Mouse (Mus musculus): ENCODE results near the gene Vcpkmt. TPM values are rescaled to one million over a fixed set of nuclear protein-coding genes. Genes with fewer than 3 reads are reported as not detected.
A peak's percentile ranks its signal among the peaks of the same experiment; 100 is the strongest.
"Not testable (repeated sequence)": the region's sequence is repeated elsewhere in the genome, so short reads cannot be mapped to it uniquely, and the experiment has no call there.

Vcpkmt gene
- 23.7 and 24.2 TPM in 2 replicates for polyA plus RNA-seq (2015; fragmentation: Nextera tagmentation; extraction: Ambion mirVana)

GRCm38 (mm10) chr12:69582613-69583269 lies at the start of gene Vcpkmt:
Gene Vcpkmt, minus strand, starts transcription at chr12:69583028.
- ATAC-seq: peak; percentile 99
- peak within 1 kb of the TSS; percentile 80 for H3K27ac ChIP-seq (ENCODE audit: low read length)

GRCm38 (mm10) chr12:69618590-69618989 lies 35.8 kb upstream of the Vcpkmt start:
- not testable (repeated sequence) for ATAC-seq; H3K36me3 ChIP-seq (ENCODE audit: control insufficient read depth, insufficient read depth, low read length); H3K27ac ChIP-seq (ENCODE audit: low read length); H3K4me2 ChIP-seq (ENCODE audit: low read depth, low read length); H3K4me3 ChIP-seq (ENCODE audit: low read length); H3K27me3 ChIP-seq (replicated peaks; ENCODE audit: control insufficient read depth, insufficient read depth, low read length); H3K4me1 ChIP-seq (ENCODE audit: control insufficient read depth, insufficient read depth, low read length); H3K9me3 ChIP-seq (ENCODE audit: control insufficient read depth, low read length); H3K9ac ChIP-seq (ENCODE audit: low read depth, low read length)
- 72% methylated on average over 5 of the region's 5 CpGs for WGBS

More at GRCm38 (mm10) chr12:69582613-69583269, at the start of gene Vcpkmt:
- under 1% methylated on average over 56 of the region's 56 CpGs for WGBS
- H3K4me1 ChIP-seq (ENCODE audit: control insufficient read depth, insufficient read depth, low read length): 0 out of 2 replicates have a peak, but pooled peaks cover 4% of the 10 kb centered on the region
- no peaks in the 10 kb centered on the region for H3K9me3 ChIP-seq (ENCODE audit: control insufficient read depth, low read length)
- H3K9ac ChIP-seq (ENCODE audit: low read depth, low read length): peak within 1 kb of the TSS; percentile 94
- peak within 1 kb of the TSS; percentile 93 for H3K4me3 ChIP-seq (ENCODE audit: low read length)
- no peaks in the 10 kb centered on the region for H3K27me3 ChIP-seq (replicated peaks; ENCODE audit: control insufficient read depth, insufficient read depth, low read length)
- H3K4me2 ChIP-seq (ENCODE audit: low read depth, low read length): peak within 1 kb of the TSS; percentile 65
- H3K36me3 ChIP-seq (ENCODE audit: control insufficient read depth, insufficient read depth, low read length): peaks cover 11% of the 10 kb centered on the region

- no peaks in the 10 kb centered on the region for H3K36me3 ChIP-seq (ENCODE audit: control insufficient read depth, insufficient read depth, low read length)
- H3K27me3 ChIP-seq (replicated peaks; ENCODE audit: control insufficient read depth, insufficient read depth, low read length): no peaks in the 10 kb centered on the region
- H3K27ac ChIP-seq (ENCODE audit: low read length): no peak overlapping the region
- H3K4me3 ChIP-seq (ENCODE audit: low read length): no peak overlapping the region
- 61% methylated on average over 2 of the region's 2 CpGs for WGBS
- H3K4me1 ChIP-seq (ENCODE audit: control insufficient read depth, insufficient read depth, low read length): no peaks in the 10 kb centered on the region
- ATAC-seq: no peak
- no peak overlapping the region for H3K4me2 ChIP-seq (ENCODE audit: low read depth, low read length)
- no peak overlapping the region for H3K9ac ChIP-seq (ENCODE audit: low read depth, low read length)
- H3K9me3 ChIP-seq (ENCODE audit: control insufficient read depth, low read length): no peaks in the 10 kb centered on the region
Observed at GRCm38 (mm10) chr12:69604367-69604766, 21.5 kb upstream of the Vcpkmt start.

GRCm38 (mm10) chr12:69597446-69597845 lies 14.6 kb upstream of the Vcpkmt start:
- no peak overlapping the region for H3K9ac ChIP-seq (ENCODE audit: low read depth, low read length)
- H3K27me3 ChIP-seq (replicated peaks; ENCODE audit: control insufficient read depth, insufficient read depth, low read length): no peaks in the 10 kb centered on the region
- ATAC-seq: no peak

GRCm38 (mm10) chr12:69593130-69593529 lies 10.3 kb upstream of the Vcpkmt start:
- Histone ChIP-seq H3K27me3 (replicated peaks; ENCODE audit: control insufficient read depth, insufficient read depth, low read length) (no peaks in the 10 kb centered on the region), H3K36me3 (ENCODE audit: control insufficient read depth, insufficient read depth, low read length) (no peaks in the 10 kb centered on the region), H3K9ac (ENCODE audit: low read depth, low read length) (no peak overlapping the region), H3K9me3 (ENCODE audit: control insufficient read depth, low read length) (no peaks in the 10 kb centered on the region), H3K27ac (ENCODE audit: low read length) (no peak overlapping the region), H3K4me3 (ENCODE audit: low read length) (no peak overlapping the region), H3K4me1 (ENCODE audit: control insufficient read depth, insufficient read depth, low read length) (no peaks in the 10 kb centered on the region), H3K4me2 (ENCODE audit: low read depth, low read length) (no peak overlapping the region)
- no peak for ATAC-seq
- WGBS: 87% methylated on average over 5 of the region's 5 CpGs

More at GRCm38 (mm10) chr12:69597446-69597845, 14.6 kb upstream of the Vcpkmt start:
- Histone ChIP-seq H3K4me2 (ENCODE audit: low read depth, low read length) (no peak overlapping the region), H3K4me3 (ENCODE audit: low read length) (no peak overlapping the region), H3K36me3 (ENCODE audit: control insufficient read depth, insufficient read depth, low read length) (no peaks in the 10 kb centered on the region), H3K27ac (ENCODE audit: low read length) (no peak overlapping the region), H3K4me1 (ENCODE audit: control insufficient read depth, insufficient read depth, low read length) (no peaks in the 10 kb centered on the region), H3K9me3 (ENCODE audit: control insufficient read depth, low read length) (no peaks in the 10 kb centered on the region)
- WGBS: 85% methylated on average over 4 of the region's 4 CpGs

GRCm38 (mm10) chr12:69583270-69583629 lies 422 bp upstream of the Vcpkmt start:
- Histone ChIP-seq H3K9ac (ENCODE audit: low read depth, low read length) (peak overlapping the region; percentile 94), H3K9me3 (ENCODE audit: control insufficient read depth, low read length) (no peaks in the 10 kb centered on the region), H3K27me3 (replicated peaks; ENCODE audit: control insufficient read depth, insufficient read depth, low read length) (no peaks in the 10 kb centered on the region), H3K36me3 (ENCODE audit: control insufficient read depth, insufficient read depth, low read length) (peaks cover 9% of the 10 kb centered on the region), H3K4me3 (ENCODE audit: low read length) (peak overlapping the region; percentile 93), H3K27ac (ENCODE audit: low read length) (peak overlapping the region; percentile 80), H3K4me2 (ENCODE audit: low read depth, low read length) (peak overlapping the region; percentile 65), H3K4me1 (ENCODE audit: control insufficient read depth, insufficient read depth, low read length) (0 out of 2 replicates have a peak, but pooled peaks cover 4% of the 10 kb centered on the region)
- ATAC-seq: peak; percentile 43; the same call in 1 of the 2 replicates
- 37% methylated on average over 5 of the region's 5 CpGs for WGBS

GRCm38 (mm10) chr12:69582216-69582612 lies 614 bp downstream of the Vcpkmt start:
- peak overlapping the region; percentile 80 for H3K27ac ChIP-seq (ENCODE audit: low read length)
- H3K36me3 ChIP-seq (ENCODE audit: control insufficient read depth, insufficient read depth, low read length): peaks cover 13% of the 10 kb centered on the region
- ATAC-seq: no peak
- no peaks in the 10 kb centered on the region for H3K9me3 ChIP-seq (ENCODE audit: control insufficient read depth, low read length)
- peak overlapping the region; percentile 65 for H3K4me2 ChIP-seq (ENCODE audit: low read depth, low read length)
- H3K4me3 ChIP-seq (ENCODE audit: low read length): peak overlapping the region; percentile 93
- H3K4me1 ChIP-seq (ENCODE audit: control insufficient read depth, insufficient read depth, low read length): 0 out of 2 replicates have a peak, but pooled peaks cover 4% of the 10 kb centered on the region
- peak overlapping the region; percentile 94 for H3K9ac ChIP-seq (ENCODE audit: low read depth, low read length)
- H3K27me3 ChIP-seq (replicated peaks; ENCODE audit: control insufficient read depth, insufficient read depth, low read length): no peaks in the 10 kb centered on the region
- 20% methylated on average over 9 of the region's 9 CpGs for WGBS

- 84% methylated on average over 5 of the region's 5 CpGs for WGBS
- peaks cover 7% of the 10 kb centered on the region for H3K36me3 ChIP-seq (ENCODE audit: control insufficient read depth, insufficient read depth, low read length)
- no peak for ATAC-seq
Observed at GRCm38 (mm10) chr12:69579623-69580022, 3.2 kb downstream of the Vcpkmt start.

GRCm38 (mm10) chr12:69576120-69576627 lies 6.7 kb downstream of the Vcpkmt start:
- 77% methylated on average over 9 of the region's 9 CpGs for WGBS
- no peaks in the 10 kb centered on the region for H3K9me3 ChIP-seq (ENCODE audit: control insufficient read depth, low read length)
- no peak overlapping the region for H3K4me2 ChIP-seq (ENCODE audit: low read depth, low read length)
- H3K9ac ChIP-seq (ENCODE audit: low read depth, low read length): no peak overlapping the region
- no peak for ATAC-seq
- H3K4me1 ChIP-seq (ENCODE audit: control insufficient read depth, insufficient read depth, low read length): no peaks in the 10 kb centered on the region
- no peak overlapping the region for H3K4me3 ChIP-seq (ENCODE audit: low read length)
- peaks cover 7% of the 10 kb centered on the region for H3K36me3 ChIP-seq (ENCODE audit: control insufficient read depth, insufficient read depth, low read length)
- H3K27ac ChIP-seq (ENCODE audit: low read length): no peak overlapping the region
- H3K27me3 ChIP-seq (replicated peaks; ENCODE audit: control insufficient read depth, insufficient read depth, low read length): no peaks in the 10 kb centered on the region

More at GRCm38 (mm10) chr12:69579623-69580022, 3.2 kb downstream of the Vcpkmt start:
- no peaks in the 10 kb centered on the region for H3K9me3 ChIP-seq (ENCODE audit: control insufficient read depth, low read length)
- no peak overlapping the region for H3K4me3 ChIP-seq (ENCODE audit: low read length)
- H3K4me1 ChIP-seq (ENCODE audit: control insufficient read depth, insufficient read depth, low read length): 0 out of 2 replicates have a peak, but pooled peaks cover 4% of the 10 kb centered on the region
- peak overlapping the region; percentile 61 for H3K27ac ChIP-seq (ENCODE audit: low read length)
- no peak overlapping the region for H3K4me2 ChIP-seq (ENCODE audit: low read depth, low read length)
- H3K9ac ChIP-seq (ENCODE audit: low read depth, low read length): no peak overlapping the region
- H3K27me3 ChIP-seq (replicated peaks; ENCODE audit: control insufficient read depth, insufficient read depth, low read length): no peaks in the 10 kb centered on the region
